Mouse (Mus musculus) MEL (cell line): ENCODE measurements around the gene E2f2. TPM values are rescaled to one million over a fixed set of nuclear protein-coding genes. Genes with fewer than 3 reads are reported as not detected.

Experiments
- DNase-seq: peaks from one replicate; pipeline ENCODE4 v3.0.0; 2011; ENCODE audit warnings: low read depth, low spot score
- H3K27ac ChIP-seq: 2 replicates; pipeline ENCODE4 v1.5.1; 2012; ENCODE audit warnings: low read depth, mild to moderate bottlenecking, control low read depth, low read length, moderate library complexity; ENCODE audit not compliant: control insufficient read depth
- H3K27me3 ChIP-seq, 2 experiments: fragments of 150-350 bp in 1 of 2; sonication (generic) in 1 of 2; 2 replicates each; pipeline ENCODE4 v1.6.1; 2012; ENCODE audit warnings: low read length in 2 of 2, mild to moderate bottlenecking in 2 of 2, improper control_type of control experiment in 1 of 2, moderate library complexity in 1 of 2; ENCODE audit not compliant: insufficient read depth in 2 of 2, control insufficient read depth in 1 of 2
- H3K36me3 ChIP-seq, 2 experiments: 2 replicates each; pipeline ENCODE4 v1.6.1; 2012 to 2014; ENCODE audit warnings: low read length in 2 of 2, improper control_type of control experiment in 1 of 2, inconsistent platforms in 1 of 2, mild to moderate bottlenecking in 1 of 2; ENCODE audit not compliant: insufficient read depth in 2 of 2, control insufficient read depth in 1 of 2
- H3K4me1 ChIP-seq, 2 experiments: fragments of 150-350 bp in 1 of 2; sonication (generic) in 1 of 2; 2 replicates each; pipeline ENCODE4 v1.6.1; 2012; ENCODE audit warnings: low read length in 2 of 2, improper control_type of control experiment in 1 of 2, mild to moderate bottlenecking in 1 of 2; ENCODE audit not compliant: insufficient read depth in 2 of 2, control insufficient read depth in 1 of 2
- H3K4me3 ChIP-seq, 2 experiments: fragments of 150-350 bp in 1 of 2; sonication (generic) in 1 of 2; 2 replicates each; pipeline ENCODE4 v1.5.1; 2012; ENCODE audit warnings: low read depth in 2 of 2, low read length in 2 of 2, mild to moderate bottlenecking in 2 of 2, moderate library complexity in 2 of 2, control low read depth in 1 of 2, improper control_type of control experiment in 1 of 2; ENCODE audit not compliant: control insufficient read depth in 1 of 2, insufficient read depth in 1 of 2
- H3K79me2 ChIP-seq: 2 replicates; pipeline ENCODE4 v1.6.1; 2012; ENCODE audit warnings: mild to moderate bottlenecking, low read length, moderate library complexity; ENCODE audit not compliant: control insufficient read depth, poor library complexity, insufficient read depth
- H3K9ac ChIP-seq: 2 replicates; pipeline ENCODE4 v1.6.1; 2012; ENCODE audit warnings: low read depth, mild to moderate bottlenecking, control low read depth, low read length, moderate library complexity; ENCODE audit not compliant: control insufficient read depth, poor library complexity, severe bottlenecking
- H3K9me3 ChIP-seq: fragments of 150-350 bp; sonication (generic); replicated peaks from 2 replicates; pipeline ENCODE4 v1.6.1; 2012; ENCODE audit warnings: mild to moderate bottlenecking, low read length, improper control_type of control experiment, moderate library complexity; ENCODE audit not compliant: insufficient read depth
- CHD1 ChIP-seq: IDR thresholded peaks from 2 replicates; pipeline ENCODE4 v1.6.1; 2012; ENCODE audit warnings: low read depth, mild to moderate bottlenecking, inconsistent platforms, low read length, improper control_type of control experiment
- CHD2 ChIP-seq: IDR thresholded peaks from 2 replicates; pipeline ENCODE4 v1.6.1; 2011; ENCODE audit warnings: low read length, improper control_type of control experiment
- CTCF ChIP-seq, 3 experiments: IDR thresholded peaks in 2 of 3; conservative IDR thresholded peaks in 1 of 3; 2 replicates each; pipeline ENCODE4 v1.5.1; 2011 to 2012; ENCODE audit warnings: low read length in 3 of 3, low read depth in 2 of 3, mild to moderate bottlenecking in 2 of 3, improper control_type of control experiment in 1 of 3, inconsistent platforms in 1 of 3, mixed read lengths in 1 of 3, moderate library complexity in 1 of 3; ENCODE audit not compliant: control insufficient read depth in 1 of 3, insufficient read depth in 1 of 3, poor library complexity in 1 of 3, severe bottlenecking in 1 of 3
- ETS1 ChIP-seq: IDR thresholded peaks from 2 replicates; pipeline ENCODE4 v1.6.1; 2012; ENCODE audit warnings: low read depth, mild to moderate bottlenecking, inconsistent platforms, low read length, improper control_type of control experiment, moderate library complexity
- GABPA ChIP-seq: IDR thresholded peaks from 2 replicates; pipeline ENCODE4 v1.6.1; 2012; ENCODE audit warnings: low read depth, mild to moderate bottlenecking, inconsistent platforms, low read length, improper control_type of control experiment, moderate library complexity
- GATA1 ChIP-seq: IDR thresholded peaks from 2 replicates; pipeline ENCODE4 v1.6.1; 2011; ENCODE audit warnings: low read depth, low read length, improper control_type of control experiment
- KAT2A ChIP-seq: conservative IDR thresholded peaks from 2 replicates; pipeline ENCODE4 v1.6.1; 2012; ENCODE audit warnings: low read depth, low read length, improper control_type of control experiment, inconsistent platforms
- MAFK ChIP-seq: IDR thresholded peaks from 2 replicates; pipeline ENCODE4 v1.6.1; 2011; ENCODE audit warnings: low read depth, mild to moderate bottlenecking, low read length, improper control_type of control experiment, borderline replicate concordance
- MAX ChIP-seq: IDR thresholded peaks from 2 replicates; pipeline ENCODE4 v1.6.1; 2011; ENCODE audit warnings: low read length, improper control_type of control experiment
- MAZ ChIP-seq: IDR thresholded peaks from 2 replicates; pipeline ENCODE4 v1.6.1; 2012; ENCODE audit warnings: low read depth, mild to moderate bottlenecking, inconsistent platforms, low read length, improper control_type of control experiment
- NRF1 ChIP-seq: IDR thresholded peaks from 2 replicates; pipeline ENCODE4 v1.6.1; 2014; ENCODE audit warnings: low read depth, mild to moderate bottlenecking, inconsistent platforms, low read length, improper control_type of control experiment, moderate library complexity; ENCODE audit not compliant: poor library complexity, insufficient read depth, severe bottlenecking
- TBP ChIP-seq: IDR thresholded peaks from 2 replicates; pipeline ENCODE4 v1.8.0; 2011; ENCODE audit warnings: low read depth, low read length, improper control_type of control experiment
- UBTF ChIP-seq: IDR thresholded peaks from 2 replicates; pipeline ENCODE4 v1.6.1; 2012; ENCODE audit warnings: low read depth, mild to moderate bottlenecking, inconsistent platforms, low read length, improper control_type of control experiment, moderate library complexity, borderline replicate concordance; ENCODE audit not compliant: insufficient read depth
- USF1 ChIP-seq: IDR thresholded peaks from 2 replicates; pipeline ENCODE4 v1.6.1; 2014; ENCODE audit warnings: low read depth, mild to moderate bottlenecking, inconsistent platforms, low read length, improper control_type of control experiment, moderate library complexity
- ZC3H11A ChIP-seq: IDR thresholded peaks from 2 replicates; pipeline ENCODE4 v1.6.1; 2012; ENCODE audit warnings: low read depth, mild to moderate bottlenecking, inconsistent platforms, low read length, improper control_type of control experiment
- ZMIZ1 ChIP-seq: IDR thresholded peaks from 2 replicates; pipeline ENCODE4 v1.6.1; 2012; ENCODE audit warnings: low read depth, mild to moderate bottlenecking, inconsistent platforms, low read length, improper control_type of control experiment, moderate library complexity
- polyA plus RNA-seq, 2 experiments: library from polyadenylated mRNA; stranded (reverse) in 1 of 2; unstranded in 1 of 2; fragments of >175 nt in 1 of 2; fragments of >200 nt in 1 of 2; gene quantifications; 2 replicates each; pipeline versions ENCODE4 v1.2.1 to v1.2.4; 2012; ENCODE audit warnings: low replicate concordance in 2 of 2, low read depth in 1 of 2; ENCODE audit not compliant: insufficient read length in 2 of 2, insufficient read depth in 1 of 2, missing spikeins in 1 of 2
- total RNA-seq: library from RNA; depleted of rRNA; stranded (reverse); fragments of 300-350 nt; gene quantifications from 2 replicates; pipeline ENCODE4 v1.2.3, GENCODE M21; 2012

Gene E2f2
- total and polyA plus RNA-seq, 3 experiments: 11.2 to 25.4 TPM; not detected in 1

- H3K36me3 ChIP-seq: no peaks in the 10 kb centered on the region
Measured at GRCm38 (mm10) chr4:136193571-136193970, 21.4 kb downstream of the E2f2 start.

GRCm38 (mm10) chr4:136195029-136195428, 22.8 kb downstream of the E2f2 start:
- H3K4me1 ChIP-seq: no peaks in the 10 kb centered on the region
- TF ChIP-seq GATA1: no peak
- TF ChIP-seq, all 39 proteins: peak for 0
- DNase-seq: no peak
- H3K36me3 ChIP-seq: no peaks in the 10 kb centered on the region
- no peak overlapping the region for H3K4me3 ChIP-seq
- H3K9me3 ChIP-seq: no peaks in the 10 kb centered on the region
- no peaks in the 10 kb centered on the region for H3K27me3 ChIP-seq
- no peaks in the 10 kb centered on the region for H3K79me2 ChIP-seq
- H3K27ac ChIP-seq: no peak overlapping the region
- H3K9ac ChIP-seq: no peak overlapping the region

More at GRCm38 (mm10) chr4:136193571-136193970, 21.4 kb downstream of the E2f2 start:
- H3K9ac ChIP-seq: no peak overlapping the region
- H3K27ac ChIP-seq: no peak overlapping the region
- H3K4me1 ChIP-seq: no peaks in the 10 kb centered on the region
- no peaks in the 10 kb centered on the region for H3K9me3 ChIP-seq
- TF ChIP-seq MAX: no peak
- TF ChIP-seq ZMIZ1: no peak
- TF ChIP-seq ETS1: no peak
- no peak for TF ChIP-seq USF1
- TF ChIP-seq CTCF (IDR thresholded peaks at IDR 0.05 in 2 of 3, conservative IDR thresholded peaks at IDR 0.05 in 1 of 3; ENCODE audit: control insufficient read depth in 1 of 3, insufficient read depth in 1 of 3, low read depth in 2 of 3, low read length in 3 of 3, poor library complexity in 1 of 3, severe bottlenecking in 1 of 3): no peak
- no peak for TF ChIP-seq TBP
- TF ChIP-seq MAFK: no peak
- no peak for TF ChIP-seq CHD1
- no peaks in the 10 kb centered on the region for H3K27me3 ChIP-seq
- H3K79me2 ChIP-seq: no peaks in the 10 kb centered on the region
- DNase-seq: no peak
- H3K4me3 ChIP-seq: no peak overlapping the region

GRCm38 (mm10) chr4:136195629-136196028, 23.4 kb downstream of the E2f2 start:
- H3K27me3 ChIP-seq: no peaks in the 10 kb centered on the region
- H3K9ac ChIP-seq: no peak overlapping the region
- TF ChIP-seq NRF1 (no peak), ETS1 (no peak), KAT2A (no peak), GABPA (no peak), ZC3H11A (no peak), CHD2 (no peak), USF1 (no peak), CTCF (IDR thresholded peaks at IDR 0.05 in 2 of 3, conservative IDR thresholded peaks at IDR 0.05 in 1 of 3; ENCODE audit: control insufficient read depth in 1 of 3, insufficient read depth in 1 of 3, low read depth in 2 of 3, low read length in 3 of 3, poor library complexity in 1 of 3, severe bottlenecking in 1 of 3) (no peak), UBTF (no peak), MAZ (no peak)
- no peaks in the 10 kb centered on the region for H3K79me2 ChIP-seq
- no peak overlapping the region for H3K27ac ChIP-seq
- DNase-seq: no peak
- no peak overlapping the region for H3K4me3 ChIP-seq
- H3K9me3 ChIP-seq: no peaks in the 10 kb centered on the region
- no peaks in the 10 kb centered on the region for H3K36me3 ChIP-seq
- H3K4me1 ChIP-seq: no peaks in the 10 kb centered on the region
